Mouse (Mus musculus) kidney, postnatal 10 days (tissue): ENCODE data around the gene Slc22a14.
A peak's percentile ranks its signal among the peaks of the same experiment; 100 is the strongest.

ENCODE experiments used
- DNase-seq: peaks from one replicate; pipeline ENCODE4 v3.0.0; 2021; ENCODE audit warnings: mixed read lengths

Slc22a14 gene

DNA sequence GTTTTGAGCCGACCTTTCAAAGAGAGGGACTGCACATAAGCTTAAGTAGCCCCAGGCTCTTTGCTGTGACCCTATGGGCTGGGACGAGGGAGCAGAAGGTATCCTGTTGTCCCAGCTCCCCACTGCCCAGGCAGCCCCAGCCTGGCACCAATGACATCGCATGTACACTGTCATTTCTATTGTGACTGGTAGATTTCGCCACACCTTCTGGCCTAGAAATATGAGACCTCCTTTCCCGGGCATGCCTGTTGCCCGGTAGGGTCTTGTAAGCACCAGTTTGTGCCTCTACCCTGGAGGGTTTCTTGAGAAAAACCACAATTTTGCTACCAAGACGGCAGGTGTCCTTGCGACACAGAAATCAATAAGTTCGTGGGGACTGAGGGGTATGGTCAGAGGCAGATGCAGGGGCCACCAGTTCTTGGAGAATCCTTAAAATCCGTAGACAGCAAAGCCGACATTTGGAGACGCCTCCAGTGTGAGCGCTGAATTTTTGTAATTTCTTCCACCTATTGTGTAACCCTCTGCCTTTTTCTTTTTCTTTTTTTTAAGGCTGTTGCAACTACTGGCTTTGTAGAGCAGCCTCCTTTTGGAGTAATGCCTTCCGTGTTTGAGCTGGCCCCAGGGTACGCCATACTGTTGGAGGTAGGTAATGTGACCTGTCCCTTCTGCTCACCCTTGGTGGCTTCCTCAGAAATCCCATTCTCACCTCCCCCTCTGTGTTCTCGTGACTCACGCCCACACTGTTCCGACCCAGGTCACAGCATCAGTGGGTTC is 242.6 kb downstream of the Slc22a14 start:
- no peak for DNase-seq

GRCm38 (mm10) chr9:119120168-119120560 is 245.2 kb downstream of the Slc22a14 start:
- DNase-seq: peak; percentile 29
